Mouse (Mus musculus): ENCODE results near the gene a.

GRCm38 (mm10) chr2:154868106-154868505 is 76.9 kb downstream of the a start:
- TF ChIP-seq CTCF (IDR thresholded peaks at IDR 0.05; ENCODE audit: control insufficient read depth, insufficient read depth, insufficient read length) (no peak), MYOG (IDR thresholded peaks at IDR 0.05; ENCODE audit: control insufficient read depth, extremely low read depth, insufficient read length) (no peak), MYOD1 (IDR thresholded peaks at IDR 0.05; ENCODE audit: control insufficient read depth, insufficient read length, low read depth) (no peak), USF1 (IDR thresholded peaks at IDR 0.05; ENCODE audit: low read depth) (no peak)
